Mouse (Mus musculus): ENCODE data around the gene Diras2.
A peak's percentile ranks its signal among the peaks of the same experiment; 100 is the strongest.
"Not testable (repeated sequence)": the region's sequence is repeated elsewhere in the genome, so short reads cannot be mapped to it uniquely, and the experiment has no call there.

Gene Diras2

GRCm38 (mm10) chr13:52518377-52518776, 12.7 kb downstream of the Diras2 start:
- peak; percentile 50 for DNase-seq (ENCODE audit: low read depth, low spot score)

- no peak for DNase-seq (ENCODE audit: low read depth, low spot score)
These were observed 14.1 kb downstream of the Diras2 start for GRCm38 (mm10) chr13:52517021-52517420.

- no peak for DNase-seq (ENCODE audit: low read depth, low spot score)
These were observed 14.5 kb downstream of the Diras2 start for GRCm38 (mm10) chr13:52516561-52516960.

GRCm38 (mm10) chr13:52516051-52516450, 15.0 kb downstream of the Diras2 start:
- no peak for DNase-seq (ENCODE audit: low read depth, low spot score)

- DNase-seq (ENCODE audit: low read depth, low spot score), result no peak
These were observed 17.5 kb downstream of the Diras2 start for GRCm38 (mm10) chr13:52513554-52513953.

GRCm38 (mm10) chr13:52512356-52512755, 18.7 kb downstream of the Diras2 start:
- DNase-seq (ENCODE audit: low read depth, low spot score), result peak; percentile 46

DNA sequence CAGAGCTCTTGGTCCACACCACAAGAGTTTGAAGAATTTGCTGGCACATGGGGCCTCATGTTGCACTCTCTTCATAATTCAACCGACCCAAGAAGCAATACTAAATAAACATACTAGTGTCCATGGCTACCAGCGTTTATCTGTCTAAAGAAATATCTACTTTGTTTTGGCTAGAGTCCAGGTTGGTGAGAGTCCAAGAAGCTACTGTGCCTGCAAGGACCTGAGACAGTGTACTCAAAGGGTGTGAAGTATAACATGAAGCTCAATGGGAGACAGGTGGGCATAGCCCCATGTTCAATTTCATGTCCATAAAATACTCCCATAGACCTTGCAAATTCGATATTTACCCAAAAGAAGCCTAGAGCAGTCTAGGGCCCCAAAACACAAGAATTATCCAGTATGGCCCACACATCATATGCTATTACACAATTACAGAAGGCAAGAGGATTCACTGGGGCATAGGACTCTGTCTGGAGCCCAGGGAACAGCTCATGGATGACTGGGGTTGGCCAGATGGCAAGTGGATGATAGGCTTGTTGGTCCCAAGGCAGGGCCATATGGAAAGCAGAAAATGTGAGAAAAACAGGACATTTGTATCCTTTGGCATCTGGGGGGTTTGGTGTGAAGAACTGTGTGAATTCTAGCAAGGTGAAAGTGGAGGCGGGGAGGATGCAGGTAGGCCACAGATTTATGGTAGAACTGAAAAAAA, 20.8 kb downstream of the Diras2 start:
- no peak for DNase-seq (ENCODE audit: low read depth, low spot score)

DNA sequence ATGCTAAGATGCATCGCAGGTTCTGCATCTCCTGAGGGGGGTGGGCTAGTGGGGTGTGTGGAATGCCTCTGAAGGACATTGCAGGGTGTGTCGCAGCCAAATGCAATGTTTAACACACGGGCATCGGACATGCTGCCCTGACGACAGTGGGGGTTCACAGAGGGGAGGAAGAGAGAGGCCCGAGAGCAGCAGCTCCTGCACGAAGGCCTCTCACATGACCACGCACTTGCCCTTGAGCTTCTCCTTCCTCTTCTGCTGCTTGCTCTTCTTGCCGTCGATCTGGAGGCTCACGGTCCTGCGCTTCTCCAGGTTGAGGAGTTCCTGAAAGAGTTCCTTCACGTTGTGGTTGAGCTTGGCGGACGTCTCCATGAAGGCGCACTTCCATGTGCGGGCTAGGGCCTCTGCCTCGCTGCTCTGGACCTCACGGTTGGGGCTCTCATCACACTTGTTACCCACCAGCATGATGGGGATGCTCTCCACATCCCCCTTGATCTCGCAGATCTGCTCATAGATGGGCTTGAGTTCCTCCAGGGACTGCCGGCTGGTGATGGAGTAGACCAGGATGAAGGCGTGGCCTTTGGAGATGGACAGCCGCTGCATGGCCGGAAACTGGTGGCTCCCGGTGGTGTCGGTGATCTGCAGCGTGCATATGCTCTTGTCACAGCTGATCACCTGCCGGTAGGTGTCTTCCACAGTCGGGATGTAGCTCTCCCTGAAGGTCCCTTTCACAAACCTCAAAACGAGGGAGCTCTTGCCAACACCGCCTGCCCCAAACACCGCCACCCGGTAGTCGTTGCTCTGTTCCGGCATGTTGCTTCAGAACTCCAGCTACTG, 23.4 kb downstream of the Diras2 start:
- peak; percentile 9 for DNase-seq (ENCODE audit: low read depth, low spot score)

DNA sequence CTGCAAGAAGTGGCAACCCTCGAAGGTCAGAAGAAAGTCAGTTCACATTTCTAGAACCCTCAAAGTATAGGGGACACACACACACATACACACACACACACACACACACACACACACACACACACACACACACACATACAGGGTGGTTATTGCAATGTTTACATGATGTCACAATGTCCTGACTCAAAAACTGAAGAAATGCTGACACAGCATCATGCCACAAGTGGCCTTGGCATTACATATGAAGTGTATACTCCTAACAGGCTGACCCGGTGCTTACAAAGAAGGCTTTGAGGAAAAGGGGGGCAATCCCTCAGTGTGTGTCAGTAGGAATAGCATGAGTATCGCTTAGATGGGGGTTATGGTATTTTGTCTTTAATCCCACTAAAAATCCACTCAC, 24.3 kb downstream of the Diras2 start:
- not testable (repeated sequence) for DNase-seq (ENCODE audit: low read depth, low spot score)

DNA sequence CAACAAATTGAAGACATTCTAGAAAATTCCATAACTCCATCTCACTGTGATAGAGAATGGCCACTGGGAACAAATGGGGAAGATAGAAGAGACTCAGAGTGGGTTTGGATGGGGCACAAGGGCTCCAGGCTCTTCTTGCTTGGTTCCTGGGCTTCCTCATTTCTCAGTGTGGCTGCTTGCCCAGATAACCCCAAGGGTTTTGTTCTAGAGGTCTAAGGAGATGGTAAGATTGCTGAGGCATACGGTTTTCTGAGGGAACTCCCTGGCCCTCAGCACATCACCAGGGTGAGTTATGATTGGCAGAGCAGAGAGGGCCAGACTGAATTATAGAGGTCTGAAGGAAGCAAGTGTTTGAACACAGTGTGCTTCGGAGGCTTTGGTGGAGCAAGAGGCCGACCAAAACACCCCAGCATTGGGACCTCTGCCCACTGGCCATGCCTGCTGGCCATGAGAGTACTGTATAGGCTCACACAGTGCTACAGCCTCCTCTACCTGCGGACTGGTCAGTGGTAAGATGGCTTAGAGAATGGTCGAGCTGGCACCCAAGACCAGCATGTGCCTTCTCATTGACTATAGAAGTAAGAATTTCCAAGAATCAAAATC, 25.3 kb downstream of the Diras2 start:
- DNase-seq (ENCODE audit: low read depth, low spot score), result not testable (repeated sequence)

DNA sequence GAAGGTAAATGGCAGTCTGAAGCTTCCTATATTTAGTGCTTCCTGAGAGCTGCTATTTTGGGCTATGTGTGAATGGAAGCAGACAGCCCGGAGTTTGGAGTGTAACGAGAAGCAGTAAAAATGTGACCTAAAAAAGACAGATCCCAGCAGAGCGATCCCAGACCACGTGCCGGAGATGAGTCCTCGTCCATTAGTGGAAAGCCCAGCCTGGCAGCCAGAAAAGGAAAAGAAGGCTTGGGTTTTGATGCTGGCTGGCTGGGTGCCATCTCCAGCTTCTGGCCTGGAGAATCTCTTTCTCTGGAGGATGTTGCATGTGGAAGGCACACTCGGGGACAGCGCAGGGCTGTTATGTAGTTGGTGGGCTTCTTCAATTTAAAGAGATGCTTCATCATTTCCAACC, 29.4 kb downstream of the Diras2 start:
- DNase-seq (ENCODE audit: low read depth, low spot score), result no peak

DNA sequence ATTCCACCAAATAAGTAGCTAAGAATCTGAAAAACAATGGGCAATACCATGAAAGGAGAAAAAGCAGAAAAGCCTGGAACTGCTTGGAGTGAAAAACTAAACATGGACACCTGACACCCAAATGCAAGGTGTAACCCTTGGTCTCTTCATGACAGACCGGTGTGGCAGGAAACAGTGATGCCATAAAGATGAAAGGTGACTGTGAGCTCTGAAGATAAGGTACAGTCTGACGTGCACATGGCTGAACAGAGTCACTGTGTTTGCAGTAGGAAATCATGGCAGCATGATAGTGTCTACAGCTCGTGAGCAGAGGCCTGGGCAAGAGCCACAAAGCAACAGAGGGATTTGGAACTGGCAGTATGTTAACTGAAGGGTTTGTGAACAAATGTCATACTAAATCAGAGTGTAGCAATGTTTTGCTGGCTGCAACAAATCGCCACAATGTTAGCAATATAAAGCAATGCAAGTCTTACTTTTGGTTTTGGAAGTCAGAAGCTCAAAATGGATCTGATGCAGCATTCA, 34.0 kb downstream of the Diras2 start:
- no peak for DNase-seq (ENCODE audit: low read depth, low spot score)

DNA sequence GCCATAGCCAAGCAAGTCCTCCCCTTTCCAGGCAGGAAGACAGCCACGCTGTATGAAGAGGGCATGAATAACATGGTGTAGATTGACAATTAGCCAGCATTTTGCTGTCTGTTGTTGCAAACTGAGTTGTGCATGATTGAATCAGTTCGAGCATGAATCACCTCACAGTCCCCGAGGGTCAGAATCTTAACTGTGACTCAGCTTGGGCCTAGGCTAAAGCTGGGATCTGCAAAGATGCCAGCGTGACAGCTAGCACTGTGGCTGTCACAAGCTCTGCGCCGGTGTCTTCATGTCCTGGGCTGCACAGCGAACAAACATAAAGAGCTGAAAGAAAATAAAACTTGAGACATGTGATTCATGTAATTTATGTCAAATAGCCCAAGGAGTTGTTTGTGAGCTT, 42.3 kb downstream of the Diras2 start:
- no peak for DNase-seq (ENCODE audit: low read depth, low spot score)

DNA sequence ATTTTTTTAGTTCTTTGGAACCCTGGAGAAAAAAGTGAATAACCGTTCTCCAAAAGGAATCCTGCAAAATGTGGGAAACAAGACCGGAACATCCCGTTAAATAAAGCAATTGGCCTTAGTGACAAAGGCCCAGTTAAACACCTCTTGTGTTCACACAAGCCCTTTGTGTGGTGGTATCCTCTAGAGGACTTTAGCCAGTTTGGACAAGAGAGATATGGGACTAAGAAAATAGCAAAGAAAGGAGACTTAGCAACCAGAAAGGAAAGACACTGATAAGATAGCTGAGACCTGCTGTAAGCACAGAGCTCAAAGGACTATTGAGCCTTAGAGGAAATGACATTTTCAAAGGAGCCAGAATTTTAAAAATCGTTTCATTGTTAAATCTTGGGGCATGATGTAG, 47.0 kb downstream of the Diras2 start:
- DNase-seq (ENCODE audit: low read depth, low spot score), result no peak

DNA sequence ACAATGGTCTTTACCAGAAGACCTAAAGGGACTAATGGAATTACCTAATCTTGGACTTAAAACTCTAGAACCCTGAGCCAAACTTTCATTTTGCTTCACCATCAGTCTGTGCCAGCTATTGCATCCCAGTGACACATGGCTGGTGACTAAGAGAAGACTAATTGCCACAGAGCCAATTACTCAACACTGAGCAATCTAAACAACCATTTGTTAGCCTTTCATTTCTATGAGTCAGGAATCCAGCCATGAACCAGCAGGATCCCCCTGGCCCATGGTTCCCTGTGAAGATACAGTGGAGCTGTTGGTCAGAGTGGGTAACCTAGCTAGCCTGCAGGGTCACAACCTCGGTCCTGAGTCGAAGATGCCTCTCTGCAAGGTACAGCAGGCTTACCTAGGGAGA, 49.3 kb downstream of the Diras2 start:
- no peak for DNase-seq (ENCODE audit: low read depth, low spot score)

GRCm38 (mm10) chr13:52479146-52479545, 51.9 kb downstream of the Diras2 start:
- no peak for DNase-seq (ENCODE audit: low read depth, low spot score)

DNA sequence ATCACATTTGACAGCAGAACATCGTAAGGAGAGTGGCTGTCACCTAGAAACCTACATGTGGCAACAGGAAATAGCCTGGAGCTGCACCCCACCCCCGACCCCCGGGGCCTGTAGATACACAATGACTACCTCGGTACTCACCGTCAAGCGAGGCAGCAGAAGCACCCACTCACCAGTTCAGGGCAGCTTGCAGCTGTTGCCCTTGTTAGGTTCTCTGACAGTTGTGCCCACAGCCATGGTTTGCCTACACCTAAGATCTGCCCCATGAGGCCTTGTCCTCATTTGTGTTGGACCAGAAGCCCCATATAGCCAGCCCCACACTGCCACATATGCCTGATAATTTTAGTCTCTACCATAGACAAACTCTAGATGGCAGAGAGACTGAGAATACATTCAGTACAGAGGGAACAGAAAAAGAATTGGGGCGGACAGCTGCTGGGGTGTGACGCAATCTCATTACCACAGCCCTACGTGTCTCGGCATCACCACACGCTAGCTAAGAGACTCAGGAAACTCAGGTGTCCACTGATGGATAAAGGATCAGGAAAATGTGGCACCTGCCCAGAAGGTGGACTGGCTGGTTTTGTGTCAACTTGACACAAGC, 54.0 kb downstream of the Diras2 start:
- DNase-seq (ENCODE audit: low read depth, low spot score), result no peak

DNA sequence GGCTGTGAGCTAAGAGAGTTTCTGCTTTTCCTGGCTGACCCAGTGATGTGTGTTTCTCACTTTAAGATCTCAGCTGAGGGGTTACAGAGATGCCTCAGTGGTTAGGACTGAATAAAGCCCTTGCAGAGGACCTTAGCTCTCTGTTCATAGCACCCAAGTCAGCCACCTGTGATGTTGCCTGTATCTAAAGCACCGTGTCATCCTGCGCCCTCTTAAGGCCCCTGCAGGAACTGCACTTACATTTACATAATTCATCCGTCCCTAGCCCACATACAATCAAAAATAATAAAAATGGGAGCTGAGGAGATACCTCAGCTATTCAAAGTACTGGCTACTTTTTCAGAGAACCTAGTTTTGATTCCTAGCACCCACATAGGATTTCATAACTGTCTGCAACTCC, 54.9 kb downstream of the Diras2 start:
- peak; percentile 55 for DNase-seq (ENCODE audit: low read depth, low spot score)

DNA sequence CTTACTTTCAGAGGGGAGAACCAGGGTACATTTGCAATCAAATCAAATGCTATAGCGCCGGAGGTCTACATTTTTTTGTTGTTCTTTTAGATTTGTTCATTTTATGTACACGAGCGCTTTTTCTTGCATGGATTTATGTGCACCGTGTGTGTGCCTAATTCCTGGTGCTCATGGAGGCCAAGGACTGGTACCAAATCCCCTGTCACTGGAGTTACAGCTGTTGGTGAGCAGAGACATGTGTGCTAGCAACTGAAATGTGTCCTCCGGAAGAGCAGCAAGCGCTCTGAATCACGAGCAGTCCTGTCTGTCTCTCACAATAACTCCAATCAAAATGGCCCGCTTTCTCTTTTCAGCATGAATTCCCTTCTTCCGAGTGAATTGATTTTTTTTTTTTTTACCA, 55.8 kb downstream of the Diras2 start:
- no peak for DNase-seq (ENCODE audit: low read depth, low spot score)

DNA sequence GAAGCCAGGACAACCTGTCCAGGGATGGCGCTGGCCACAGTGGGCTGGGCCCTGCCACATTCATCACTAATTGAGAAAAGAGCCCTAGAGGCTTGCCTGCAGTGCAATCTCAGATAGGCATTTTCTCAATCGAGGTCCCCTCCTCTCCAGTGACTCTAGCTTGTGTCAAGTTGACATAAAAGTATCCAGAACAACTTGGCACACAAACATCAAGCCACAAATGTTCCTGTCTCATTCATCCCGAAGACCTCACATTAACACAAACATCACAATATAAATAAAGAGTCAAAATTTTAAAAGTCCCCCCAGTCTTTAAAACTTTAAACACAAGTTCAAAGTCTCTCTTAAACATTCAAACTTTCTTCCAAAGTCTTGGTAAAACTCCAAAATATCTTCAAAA, 56.3 kb downstream of the Diras2 start:
- DNase-seq (ENCODE audit: low read depth, low spot score), result no peak

DNA sequence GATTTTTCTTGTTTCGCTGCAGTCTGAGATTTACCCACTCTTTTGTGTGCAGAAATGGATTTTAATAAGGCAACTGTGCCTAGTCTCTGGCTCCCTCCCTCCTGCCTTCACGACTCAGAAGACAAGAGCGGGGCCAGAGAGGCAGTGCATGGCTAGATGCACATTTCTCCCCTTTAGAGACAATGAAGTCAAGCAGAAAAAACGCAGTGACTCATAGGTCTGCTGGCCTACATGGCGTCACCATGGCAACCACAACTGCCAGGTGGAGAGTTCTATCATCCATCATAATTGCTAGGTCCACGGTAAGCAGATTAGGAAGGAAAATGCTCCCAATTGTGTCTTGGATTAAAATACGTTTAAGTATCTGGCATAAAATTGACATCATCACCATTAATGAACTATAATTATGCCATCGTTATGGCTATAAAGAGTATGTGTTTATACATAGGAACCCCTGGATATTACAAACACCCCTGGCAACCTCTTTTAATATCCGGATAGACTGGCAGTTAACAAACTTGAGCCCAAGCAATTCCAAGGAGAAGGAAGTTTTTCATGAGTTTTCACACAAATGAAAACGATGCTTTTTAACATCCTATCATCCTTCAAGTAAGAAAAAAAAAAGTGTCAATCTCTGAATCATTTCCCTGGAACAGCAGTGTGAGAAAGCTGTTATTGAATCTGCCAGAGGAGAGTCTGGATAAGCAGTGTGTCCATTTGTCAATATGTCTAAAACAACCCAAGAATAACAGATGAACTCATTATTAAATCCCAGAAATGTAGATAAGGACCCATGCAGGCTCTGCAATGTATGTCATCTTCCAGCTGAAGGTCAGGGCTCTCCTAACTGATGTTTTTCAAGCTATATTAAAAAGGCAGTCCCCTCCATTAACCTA, 61.0 kb downstream of the Diras2 start:
- peak; percentile 39 for DNase-seq (ENCODE audit: low read depth, low spot score)
